Mouse (Mus musculus): ENCODE measurements around the gene Abca13. TPM values are rescaled to one million over a fixed set of nuclear protein-coding genes. Genes with fewer than 3 reads are reported as not detected.
"Not testable (repeated sequence)": the region's sequence is repeated elsewhere in the genome, so short reads cannot be mapped to it uniquely, and the experiment has no call there.

The Abca13 gene
- total RNA-seq, 1 experiment from 2014 or later: 1.8 TPM

GRCm38 (mm10) chr11:9285204-9285603 is 93.5 kb downstream of the Abca13 start:
- peak; percentile 92 for ATAC-seq (replicated peaks; ENCODE audit: low read depth, poor library complexity, severe bottlenecking)

DNA sequence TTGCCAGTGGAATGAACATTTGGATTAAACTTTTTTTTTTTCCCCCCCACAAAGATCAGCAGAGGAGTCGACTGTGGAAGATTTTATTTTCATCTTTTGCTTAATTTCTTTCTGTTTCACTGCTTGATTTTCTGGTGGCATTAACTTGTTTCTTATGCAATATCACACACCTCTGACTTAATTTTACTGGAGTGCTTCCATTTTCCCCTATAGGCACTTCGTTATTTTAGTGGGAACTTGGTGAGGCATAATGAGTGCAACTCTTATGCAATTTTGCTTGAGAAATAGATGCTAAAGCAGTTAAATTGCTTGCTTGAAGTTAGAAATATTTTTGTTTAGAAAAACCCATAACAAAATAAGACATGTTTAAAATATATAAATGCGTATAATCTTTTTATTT is 94.0 kb downstream of the Abca13 start:
- ATAC-seq (replicated peaks; ENCODE audit: low read depth, poor library complexity, severe bottlenecking): peak; percentile 65

DNA sequence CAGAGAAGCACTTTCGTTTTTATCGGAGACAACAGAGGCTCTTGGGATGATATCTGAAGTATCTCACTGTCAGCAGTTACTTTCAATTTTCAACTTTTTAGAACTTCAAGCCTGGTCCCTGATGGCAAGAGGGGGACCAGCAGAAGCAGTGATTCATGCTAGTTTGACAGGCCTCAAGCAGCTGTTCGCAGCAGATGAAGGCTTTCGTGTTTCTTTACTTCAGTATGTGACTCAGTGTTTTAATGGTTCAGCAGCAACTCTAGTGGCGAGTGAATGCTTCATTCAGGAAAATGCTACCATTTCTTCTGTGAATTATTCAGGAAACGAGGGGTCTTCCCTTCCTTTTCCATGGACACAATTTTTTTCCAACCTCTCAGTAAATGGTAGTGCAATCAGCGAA is 99.4 kb downstream of the Abca13 start:
- no peak for ATAC-seq (replicated peaks; ENCODE audit: low read depth, poor library complexity, severe bottlenecking)

GRCm38 (mm10) chr11:9299615-9300014 is 107.9 kb downstream of the Abca13 start:
- peak; percentile 32; the same call in 1 of the 2 replicates for ATAC-seq (replicated peaks; ENCODE audit: low read depth, poor library complexity, severe bottlenecking)

- ATAC-seq (replicated peaks; ENCODE audit: low read depth, poor library complexity, severe bottlenecking): no peak
Measured at GRCm38 (mm10) chr11:9305450-9305849, 113.7 kb downstream of the Abca13 start.

DNA sequence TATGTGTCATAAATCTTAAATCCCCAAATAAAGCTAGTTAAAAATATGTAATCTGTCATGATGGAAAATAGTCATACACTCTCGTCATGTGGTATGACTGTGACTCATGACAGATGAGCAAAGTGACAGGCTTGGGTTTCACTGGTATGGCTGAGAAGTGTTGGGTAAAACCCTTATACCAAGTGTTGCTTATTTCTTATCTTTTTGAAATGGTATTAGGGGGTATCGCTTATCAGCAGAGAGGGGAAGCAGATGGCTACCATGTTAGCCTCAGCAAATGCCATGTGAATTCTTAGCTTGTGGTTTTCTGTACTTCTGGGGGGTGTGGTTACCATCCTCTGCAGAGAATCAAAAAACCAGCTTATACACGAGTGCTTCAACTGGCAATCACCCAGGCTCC is 124.8 kb downstream of the Abca13 start:
- peak; percentile 84 for ATAC-seq (replicated peaks; ENCODE audit: low read depth, poor library complexity, severe bottlenecking)

- peak; percentile 72 for ATAC-seq (replicated peaks; ENCODE audit: low read depth, poor library complexity, severe bottlenecking)
Measured at GRCm38 (mm10) chr11:9317076-9317929, 125.6 kb downstream of the Abca13 start.

DNA sequence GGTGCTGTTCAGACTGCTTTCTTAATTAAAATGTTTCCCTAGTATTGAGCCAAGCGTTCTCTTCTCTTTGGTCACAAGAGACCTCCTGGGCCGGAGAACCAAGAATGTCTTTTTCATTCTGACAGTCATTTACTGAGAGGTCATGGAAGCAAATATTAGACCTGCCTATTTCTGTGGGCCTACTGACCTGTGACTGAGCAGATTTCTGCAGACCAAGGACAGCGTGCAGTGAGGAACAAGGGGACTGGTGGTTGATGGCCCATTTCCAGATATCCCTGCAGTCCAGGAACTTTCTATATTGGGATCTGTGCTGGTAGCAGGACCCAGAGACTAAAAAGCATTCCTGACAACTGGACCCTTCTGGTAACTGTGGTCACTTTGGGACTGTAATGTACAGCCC is 146.4 kb downstream of the Abca13 start:
- ATAC-seq (replicated peaks; ENCODE audit: low read depth, poor library complexity, severe bottlenecking): no peak

- ATAC-seq (replicated peaks; ENCODE audit: low read depth, poor library complexity, severe bottlenecking): peak; percentile 65
Measured at GRCm38 (mm10) chr11:9347724-9348123, 156.0 kb downstream of the Abca13 start.

- ATAC-seq (replicated peaks; ENCODE audit: low read depth, poor library complexity, severe bottlenecking): peak; percentile 99
Measured at GRCm38 (mm10) chr11:9373160-9373559, 181.4 kb downstream of the Abca13 start.

GRCm38 (mm10) chr11:9374426-9374825 is 182.7 kb downstream of the Abca13 start:
- ATAC-seq (replicated peaks; ENCODE audit: low read depth, poor library complexity, severe bottlenecking): not testable (repeated sequence)

DNA sequence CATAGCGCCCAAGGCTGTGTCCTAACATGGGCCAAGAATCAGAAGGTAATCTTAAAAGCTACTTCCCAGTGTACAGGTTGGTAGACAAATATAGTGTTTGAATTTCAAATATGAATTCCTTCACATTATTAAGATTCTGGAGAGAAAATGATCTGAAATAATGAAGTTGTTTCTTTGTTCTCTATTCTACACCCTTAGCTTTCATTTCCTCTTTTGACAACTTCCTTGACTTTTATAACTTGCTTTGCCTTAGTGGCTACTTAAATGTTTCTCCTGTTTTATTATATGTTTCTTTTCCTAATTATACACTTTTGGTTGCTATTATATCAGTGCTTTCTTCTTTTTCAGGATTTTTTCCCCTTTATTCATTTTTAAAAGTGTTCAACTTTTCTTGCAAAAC is 196.8 kb downstream of the Abca13 start:
- ATAC-seq (replicated peaks; ENCODE audit: low read depth, poor library complexity, severe bottlenecking): 0 out of 2 replicates have a peak, but pooled peaks have one; percentile 42

- ATAC-seq (replicated peaks; ENCODE audit: low read depth, poor library complexity, severe bottlenecking): 0 out of 2 replicates have a peak, but pooled peaks have one; percentile 22
Measured at GRCm38 (mm10) chr11:9416946-9417345, 225.2 kb downstream of the Abca13 start.

DNA sequence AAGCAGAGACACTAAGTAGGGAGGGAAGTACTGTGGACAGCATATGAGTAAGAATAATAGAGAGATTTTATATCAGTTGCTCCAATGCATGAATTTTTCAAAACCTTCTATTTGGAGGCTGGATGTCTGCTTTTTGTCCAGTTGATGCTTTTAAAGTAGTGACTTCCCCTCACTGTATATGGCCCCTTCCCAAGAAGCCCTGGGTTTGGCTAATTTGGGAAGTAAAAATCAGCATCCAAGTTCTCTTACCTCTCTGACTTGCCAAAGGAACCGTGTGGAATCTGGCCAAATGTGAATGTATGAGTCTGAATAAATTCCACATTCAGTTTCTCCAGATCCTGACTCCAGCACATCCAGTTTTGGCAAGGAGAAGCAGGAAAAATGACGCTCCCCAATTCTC is 228.5 kb downstream of the Abca13 start:
- no peak for ATAC-seq (replicated peaks; ENCODE audit: low read depth, poor library complexity, severe bottlenecking)

GRCm38 (mm10) chr11:9427411-9427810 is 235.7 kb downstream of the Abca13 start:
- ATAC-seq (replicated peaks; ENCODE audit: low read depth, poor library complexity, severe bottlenecking): no peak

GRCm38 (mm10) chr11:9432807-9433206 is 241.1 kb downstream of the Abca13 start:
- no peak for ATAC-seq (replicated peaks; ENCODE audit: low read depth, poor library complexity, severe bottlenecking)

DNA sequence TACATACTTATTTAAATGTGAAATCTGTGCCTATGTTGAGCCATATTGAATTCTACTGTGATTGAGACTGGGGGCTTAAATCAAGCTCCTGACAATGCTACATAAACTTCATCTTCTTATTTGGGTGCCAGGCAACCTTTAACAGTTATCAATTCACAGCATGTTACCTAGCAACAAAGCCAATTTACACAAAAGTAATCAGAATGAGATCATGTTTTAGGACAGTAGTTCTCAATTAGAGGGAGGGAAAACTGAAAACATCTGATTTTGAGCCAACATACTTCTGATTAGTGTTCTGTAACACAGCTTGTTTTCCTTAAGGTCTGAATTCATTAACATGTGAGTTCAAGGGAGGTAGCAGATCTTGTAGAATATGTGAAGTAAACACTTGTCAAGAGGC is 244.9 kb downstream of the Abca13 start:
- ATAC-seq (replicated peaks; ENCODE audit: low read depth, poor library complexity, severe bottlenecking): no peak

DNA sequence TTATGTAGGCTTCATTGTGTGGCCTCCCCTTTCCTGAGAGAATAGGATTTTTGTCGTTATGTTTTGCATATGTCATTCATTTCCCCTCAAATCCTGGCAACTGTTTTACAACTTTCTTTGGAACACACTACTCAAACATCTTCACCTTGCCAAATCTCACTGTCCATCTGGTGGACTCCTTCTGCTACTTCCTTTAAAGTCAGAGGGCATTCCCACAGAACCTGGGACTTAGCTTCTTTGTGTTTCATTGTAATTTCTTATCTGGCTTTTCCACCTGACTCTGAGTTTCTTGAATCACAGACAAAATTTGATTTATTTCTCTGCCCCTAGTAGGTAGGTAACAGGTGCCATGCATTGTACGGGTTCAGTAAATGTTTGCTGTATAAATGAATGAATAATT is 248.0 kb downstream of the Abca13 start:
- ATAC-seq (replicated peaks; ENCODE audit: low read depth, poor library complexity, severe bottlenecking): no peak

- no peak for ATAC-seq (replicated peaks; ENCODE audit: low read depth, poor library complexity, severe bottlenecking)
Measured at GRCm38 (mm10) chr11:9441192-9441591, 249.4 kb downstream of the Abca13 start.

- ATAC-seq (replicated peaks; ENCODE audit: low read depth, poor library complexity, severe bottlenecking): no peak
Measured at GRCm38 (mm10) chr11:9472400-9472799, 280.7 kb downstream of the Abca13 start.

DNA sequence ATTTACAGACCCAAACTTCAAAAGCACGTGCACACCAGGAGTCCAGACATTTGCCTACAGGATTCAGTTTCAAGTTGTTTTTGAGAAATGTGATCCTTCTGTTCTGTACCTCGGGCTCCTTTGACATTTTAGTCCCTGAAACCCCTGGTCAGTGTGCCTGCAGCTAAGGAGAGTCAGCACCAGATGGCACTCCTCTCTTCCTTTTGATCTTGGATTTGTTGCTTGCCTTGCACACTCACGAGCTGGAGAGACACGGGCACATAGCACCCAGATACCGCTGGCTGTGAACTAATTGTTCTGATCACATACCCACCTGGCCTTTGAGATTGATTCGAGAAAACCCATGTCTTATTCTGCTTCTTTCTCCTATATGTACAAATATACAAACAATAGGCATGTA is 289.8 kb downstream of the Abca13 start:
- peak; percentile 97 for ATAC-seq (replicated peaks; ENCODE audit: low read depth, poor library complexity, severe bottlenecking)
